Mouse (Mus musculus) liver, adult 2 months (tissue): Measurements from ENCODE around the gene Lmnb2.

Source experiments
- CTCF ChIP-seq: fragments of 200-500 bp; IDR thresholded peaks from 2 replicates; pipeline ENCODE4 v1.5.1; 2011; ENCODE audit warnings: low read depth, low read length, control low read depth
- POLR2A ChIP-seq: fragments of 200-500 bp; IDR thresholded peaks from 2 replicates; pipeline ENCODE4 v1.6.1; 2011; ENCODE audit warnings: low read length, control low read depth; ENCODE audit not compliant: insufficient read depth; ENCODE audit errors: extremely low read depth

GRCm38 (mm10) chr10:80947802-80948201 lies 29.8 kb upstream of the Lmnb2 start:
- TF ChIP-seq POLR2A (no peak), CTCF (no peak)
